Mouse (Mus musculus): ENCODE data around the gene Myo1e. TPM values are rescaled to one million over a fixed set of nuclear protein-coding genes. Genes with fewer than 3 reads are reported as not detected.

Myo1e gene
- total RNA-seq, 2 experiments from 2014 or later: 14.4 to 15.2 TPM

Small RNA genes lying within 50 kb of the gene (microRNA-seq; reads per million reads assigned to microRNA genes)
- gene Mir5626: 0.96 to 1.0 reads per million in 2 experiments

Other genes starting within 250 kb of the Myo1e start
- 10 to 100 TPM; 67.1 to 67.3 TPM for gene Bnip2, start 217.9 kb upstream of the Myo1e start, total RNA-seq (2021)
- gene Gtf2a2, start 194.8 kb upstream of the Myo1e start, total RNA-seq (2021): 10 to 100 TPM; 43.4 to 46.7 TPM
- gene Gcnt3, start 169.3 kb upstream of the Myo1e start, total RNA-seq (2021): not detected
- 1 to 10 TPM; 1.9 to 2.1 TPM for gene Fam81a, start 64.8 kb upstream of the Myo1e start, total RNA-seq (2021)
- 1 to 10 TPM; 5.3 TPM for gene Ccnb2, start 214.2 kb downstream of the Myo1e start, total RNA-seq (2021)